Mouse (Mus musculus) forelimb bud, embryonic 11.5 days (tissue): ENCODE results near the gene Olfr108.

Experiments
- DNase-seq: peaks from one replicate; pipeline ENCODE4 v3.0.0-alpha.2; 2012; ENCODE audit warnings: low read depth, low spot score

The Olfr108 gene

DNA sequence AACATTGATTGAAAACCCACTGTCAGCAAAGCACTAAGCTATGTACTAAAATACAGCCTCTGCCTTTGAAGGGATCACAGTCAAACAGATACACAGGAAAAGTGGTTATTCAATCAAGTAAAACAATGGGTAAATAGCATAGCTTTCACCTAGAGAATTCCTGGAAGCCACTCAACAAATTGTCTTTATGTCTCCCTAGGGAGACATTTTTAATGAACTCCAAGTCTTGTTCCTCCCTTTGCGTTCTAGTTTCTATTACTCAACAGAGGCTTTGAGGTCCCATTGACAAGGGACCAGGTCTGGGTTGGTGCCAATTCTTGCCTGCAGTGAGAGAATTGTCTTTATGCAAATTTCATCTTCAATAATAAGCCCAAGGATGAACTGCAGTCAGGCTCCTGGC is at the start of gene Olfr108:
Olfr108 (plus strand) TSS at position 301 of the 400 bp plus-strand sequence.
- DNase-seq: no peak

DNA sequence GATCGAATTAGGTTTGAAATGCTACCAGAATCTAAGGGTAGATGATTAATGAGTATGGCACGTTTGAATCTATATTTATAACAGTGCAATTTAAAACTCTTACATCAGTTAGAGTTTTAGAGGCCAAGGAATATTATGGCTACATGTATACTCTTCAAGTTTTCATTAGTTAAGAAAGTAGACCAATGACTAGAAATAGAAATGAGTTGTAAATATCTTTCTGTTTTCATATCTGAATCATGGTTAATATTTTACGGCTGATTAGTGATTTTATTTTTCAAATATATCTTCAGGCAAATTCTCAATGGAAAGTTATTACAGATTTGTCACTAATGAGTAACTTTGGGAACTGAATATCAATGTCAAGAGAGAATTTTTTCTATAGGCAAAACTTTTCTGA is 46.4 kb upstream of the Olfr108 start, which contains the start of gene Olfr107:
Olfr107 (plus strand) TSS at position 301 of the 400 bp plus-strand sequence.
- no peak for DNase-seq

DNA sequence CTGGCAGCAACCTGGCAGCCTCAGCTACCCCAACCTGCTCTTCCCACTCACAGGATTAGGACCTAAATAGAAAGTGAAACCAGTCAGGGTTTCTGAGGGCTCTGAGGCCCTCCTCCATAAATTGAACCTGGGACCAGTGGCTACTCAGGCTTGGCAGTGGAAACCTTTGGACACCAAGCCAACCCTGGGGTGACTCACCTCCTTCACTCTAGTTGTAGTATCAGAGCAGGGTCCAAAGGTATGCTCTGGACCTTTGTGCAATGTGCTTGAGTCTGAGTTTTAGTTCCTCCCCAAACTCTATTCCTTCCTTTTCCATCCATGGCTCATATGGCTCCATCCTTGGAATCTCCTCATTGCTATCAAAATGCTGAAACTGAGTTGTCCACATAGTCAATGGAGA is 31.9 kb upstream of the Olfr108 start:
- DNase-seq: no peak

DNA sequence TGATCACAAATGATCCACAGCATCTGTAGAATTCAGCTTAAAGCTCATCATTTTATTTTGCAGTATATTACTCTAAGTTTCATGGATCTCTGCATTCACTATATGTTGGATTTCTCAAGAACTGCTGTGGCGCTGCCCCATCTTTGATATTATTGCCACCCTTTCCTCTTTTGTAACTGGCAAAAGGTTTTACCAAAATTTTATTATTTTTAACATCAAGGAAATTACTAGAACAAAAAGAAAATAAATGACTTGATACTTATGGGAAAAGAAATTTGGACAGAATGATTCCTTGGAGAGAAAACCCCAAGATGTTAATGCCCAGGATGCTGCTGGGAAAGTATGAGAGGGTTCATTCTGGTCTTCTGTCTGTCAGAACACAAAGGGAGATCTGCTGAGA is 13.3 kb downstream of the Olfr108 start, which contains the start of gene Olfr109:
Olfr109 (plus strand) TSS at position 301 of the 400 bp plus-strand sequence.
- no peak for DNase-seq

DNA sequence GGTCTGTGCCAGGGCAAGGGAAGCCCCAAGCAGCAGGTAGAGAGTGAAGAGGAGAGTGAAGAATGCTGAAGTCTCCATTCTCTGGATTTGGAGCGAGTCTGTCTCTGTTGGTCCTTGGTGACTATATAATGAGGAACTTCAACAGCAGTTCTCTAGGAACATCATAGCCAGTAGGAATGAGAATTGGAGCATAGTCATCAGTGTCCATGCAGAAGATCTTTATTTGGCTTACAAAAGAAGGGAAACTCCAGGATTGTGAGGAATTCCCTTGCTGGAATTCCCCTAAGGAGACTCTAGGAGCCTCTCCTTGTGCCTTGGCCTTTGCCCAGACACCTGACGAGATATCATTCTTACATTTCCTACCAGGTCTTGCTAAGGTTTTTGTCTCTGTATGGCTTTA is 38.2 kb downstream of the Olfr108 start, which contains the start of gene H2-M2:
H2-M2 (minus strand) TSS at position 101 of the 400 bp plus-strand sequence.
- DNase-seq: no peak

DNA sequence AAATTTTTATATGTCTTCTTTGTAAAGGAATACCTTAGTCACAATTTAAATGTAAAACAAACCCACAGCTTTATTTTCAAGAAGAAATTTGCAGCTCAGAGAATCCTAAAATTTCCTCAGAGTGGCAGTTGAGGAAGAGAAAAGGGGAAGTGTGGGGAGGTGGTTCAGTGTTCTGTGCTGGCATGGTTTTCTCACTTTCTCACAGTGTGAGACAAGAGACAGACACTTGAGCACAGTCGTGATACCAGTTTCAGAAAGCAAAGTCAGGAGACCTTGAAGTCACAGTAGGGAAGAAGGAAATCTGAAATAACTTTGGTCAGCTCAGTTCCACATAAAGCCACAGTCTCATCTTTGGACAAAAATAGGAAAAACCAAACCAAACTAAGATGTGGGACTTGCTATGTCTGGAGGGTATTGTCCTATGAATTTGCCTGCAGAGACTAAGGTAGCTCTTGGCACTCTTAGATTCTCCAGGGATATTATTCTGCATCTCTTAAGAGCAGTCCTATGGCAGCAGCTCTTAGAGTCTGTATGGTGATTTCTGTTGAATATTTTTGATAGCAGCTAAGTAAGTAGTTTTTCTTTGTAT is 46.7 kb downstream of the Olfr108 start, which contains the start of gene Olfr110:
Olfr110 (plus strand) TSS at position 539 of the 589 bp plus-strand sequence.
- no peak for DNase-seq
